Mouse (Mus musculus) mouse trophoblast stem cell (cell line): ENCODE data around the gene Creb3l4.
"Not testable (repeated sequence)": the region's sequence is repeated elsewhere in the genome, so short reads cannot be mapped to it uniquely, and the experiment has no call there.

ENCODE experiments used
- in situ Hi-C, 2 experiments: fragments of 300-500 bp; cut with MseI, MboI; formaldehyde crosslinking; loops; 2 replicates in 1 of 2; 3 replicates in 1 of 2; pipeline ENCODE4 v1.15.1; 2025

Creb3l4 gene

GRCm38 (mm10) chr3:90265034-90265931, 22.0 kb upstream of the Creb3l4 start, which contains the start of gene Dennd4b:
Gene Dennd4b, plus strand, starts transcription at chr3:90265185.
- in situ Hi-C loops, result no loop called here

DNA sequence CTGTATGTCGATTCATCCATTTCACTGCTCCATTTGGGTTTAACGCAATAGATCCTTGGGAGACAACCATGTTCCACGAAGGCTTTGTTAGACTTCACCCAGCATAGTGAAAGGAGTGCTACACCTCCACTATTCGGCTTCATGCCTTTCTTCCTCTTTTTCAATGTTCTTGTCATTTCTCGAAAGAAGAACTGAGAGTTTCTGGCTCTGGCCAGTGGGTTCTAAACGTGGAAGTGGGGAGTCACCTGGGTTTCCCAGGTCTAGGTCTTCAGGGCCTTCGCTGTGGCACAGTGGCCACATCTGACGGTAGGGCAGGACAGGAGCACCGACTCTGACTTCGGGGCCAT, 21.3 kb upstream of the Creb3l4 start:
- in situ Hi-C loops, result no loop called here

- in situ Hi-C loops, result no loop called here
Measured at GRCm38 (mm10) chr3:90263121-90263771, 19.9 kb upstream of the Creb3l4 start.

DNA sequence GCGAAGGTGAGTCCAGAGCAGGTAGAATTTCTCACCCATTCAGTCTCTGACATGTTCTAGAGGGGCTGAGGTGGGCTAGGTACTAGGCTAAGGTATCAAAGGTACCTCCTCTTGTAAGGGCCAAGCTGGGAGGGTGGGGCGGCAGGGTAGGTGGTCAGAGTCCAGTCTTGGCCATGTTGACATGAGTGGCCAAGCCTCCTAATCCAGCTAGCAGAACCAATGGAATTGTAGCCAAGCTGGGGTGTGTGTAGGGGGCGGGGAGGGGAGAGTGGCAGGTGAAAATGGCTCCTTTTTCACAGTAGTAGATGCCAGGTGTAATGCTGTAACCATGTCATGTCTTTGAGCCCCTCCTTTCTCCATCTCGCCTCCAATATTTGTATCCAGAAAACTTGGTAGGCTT, 15.2 kb upstream of the Creb3l4 start:
- in situ Hi-C loops, result no loop called here

DNA sequence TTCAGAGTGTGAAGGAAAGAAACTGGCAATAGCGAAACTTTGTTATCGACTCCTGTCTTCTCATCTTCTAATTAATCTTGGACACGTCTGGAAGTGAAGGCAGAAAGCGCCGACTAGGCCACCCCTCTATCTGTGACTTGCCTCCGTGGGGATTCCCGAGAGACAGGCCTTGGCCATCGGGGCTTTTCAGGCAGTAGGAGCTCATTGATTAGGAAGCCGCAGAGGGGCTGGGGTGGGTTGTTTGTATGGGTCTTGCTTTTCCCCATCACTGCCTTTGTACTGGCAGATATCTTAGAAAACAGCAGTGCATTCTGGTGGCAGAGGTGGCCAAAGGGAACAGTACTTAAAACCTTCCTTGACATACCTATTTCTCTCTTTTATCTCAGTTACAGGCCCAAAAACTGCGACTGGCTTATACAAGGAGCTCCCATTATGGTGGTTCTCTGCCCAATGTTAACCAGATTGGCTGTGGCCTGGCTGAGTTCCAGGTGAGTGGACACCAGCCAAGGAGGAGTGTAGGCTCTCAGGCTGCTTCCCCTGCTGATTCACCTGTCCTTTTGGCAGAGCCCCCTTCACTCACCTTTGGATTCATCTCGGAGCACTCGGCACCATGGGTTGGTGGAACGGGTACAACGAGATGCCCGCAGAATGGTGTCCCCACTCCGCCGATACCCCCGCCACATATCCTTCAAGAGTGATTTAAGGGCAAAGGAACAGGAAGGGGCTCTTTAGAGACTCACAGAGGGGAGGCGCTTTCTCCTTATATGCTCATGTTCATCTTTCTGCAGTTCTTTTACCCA, 13.6 kb upstream of the Creb3l4 start:
- in situ Hi-C loops, result no loop called here

DNA sequence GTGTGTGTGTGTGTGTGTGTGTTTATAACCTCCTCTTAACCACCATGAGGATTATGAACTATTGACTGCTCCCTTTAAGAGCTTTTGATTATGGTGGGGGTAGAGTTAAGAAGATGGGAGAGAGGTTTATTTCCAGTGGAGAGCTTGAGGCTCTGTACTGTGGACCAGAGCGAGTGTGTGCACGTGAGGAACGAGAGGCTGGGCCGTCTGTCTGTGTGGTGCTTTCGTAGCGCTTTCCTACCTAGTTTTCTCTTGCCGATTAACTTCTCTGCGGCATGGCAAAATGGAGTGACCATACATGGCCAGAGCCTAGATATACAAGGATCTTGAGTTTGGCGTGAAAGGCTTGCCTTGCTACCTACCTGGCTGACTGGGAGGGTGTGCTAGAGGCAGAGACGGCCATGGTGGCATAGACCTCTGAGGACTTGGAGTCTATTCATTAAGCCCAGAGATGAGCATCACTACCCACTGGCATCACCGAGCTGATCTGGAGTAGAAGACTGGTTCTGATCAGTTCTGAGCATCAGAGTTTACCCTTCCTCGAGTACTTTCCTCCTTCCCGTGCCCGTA, 12.6 kb upstream of the Creb3l4 start:
- in situ Hi-C loops, result no loop called here

DNA sequence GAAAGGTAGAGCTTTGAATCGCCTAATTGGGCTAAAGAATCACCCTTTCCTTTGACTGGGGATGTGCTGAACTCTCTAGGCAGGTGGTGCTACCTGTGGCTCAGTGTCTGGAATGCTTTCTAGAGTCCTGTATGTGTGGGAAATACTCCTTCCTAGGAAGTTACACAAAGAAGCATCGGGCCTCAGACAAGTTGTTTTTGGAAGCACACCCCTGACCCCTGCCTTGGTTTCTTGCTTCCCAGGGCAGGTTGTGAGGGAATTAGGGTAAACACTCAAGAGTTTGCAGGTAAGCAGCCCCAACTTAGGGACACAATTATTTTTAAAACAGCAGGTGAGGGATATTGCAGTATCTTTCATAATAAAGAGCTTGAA, 11.9 kb upstream of the Creb3l4 start:
- in situ Hi-C loops, result no loop called here

DNA sequence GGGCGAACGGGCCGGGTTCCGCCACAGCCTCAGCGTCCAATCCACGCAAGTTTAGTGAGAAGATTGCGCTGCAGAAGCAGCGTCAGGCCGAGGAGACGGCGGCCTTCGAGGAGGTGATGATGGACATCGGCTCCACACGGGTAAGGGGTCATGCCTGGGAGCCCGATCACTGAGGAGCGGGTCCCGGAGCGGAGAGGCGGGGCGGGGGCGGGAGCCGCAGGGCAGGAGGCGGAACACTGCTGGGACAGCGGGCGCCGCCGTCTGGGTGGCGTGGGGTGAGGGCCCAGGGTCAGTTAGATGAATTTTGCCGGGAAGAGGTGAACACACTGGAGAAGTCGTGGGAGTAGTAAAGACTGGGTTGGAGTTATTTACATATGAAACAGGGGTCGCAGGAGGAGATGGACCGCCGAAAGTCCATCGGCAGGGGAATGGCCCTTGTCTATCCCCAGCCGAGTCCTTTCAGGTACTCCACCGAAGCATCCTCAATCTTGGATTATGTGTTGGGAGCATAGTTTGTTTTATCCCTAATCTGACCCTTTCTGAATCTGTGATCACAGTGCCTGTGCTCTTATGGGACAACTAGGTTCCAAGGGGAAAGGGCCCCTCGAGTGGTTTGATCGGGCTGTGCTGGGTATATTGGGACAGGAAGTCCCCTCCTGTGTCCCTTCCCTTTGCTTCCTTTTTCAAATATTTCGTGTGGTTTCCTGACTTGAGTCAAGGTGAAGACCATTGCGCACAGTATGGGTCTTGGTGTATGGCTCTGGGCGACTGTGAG, 11.3 kb upstream of the Creb3l4 start:
- in situ Hi-C loops, result no loop called here

- in situ Hi-C loops, result no loop called here
Measured at GRCm38 (mm10) chr3:90253653-90254418, 10.5 kb upstream of the Creb3l4 start, which contains the start of gene Crtc2. Gene Crtc2, plus strand, starts transcription at chr3:90254163.

DNA sequence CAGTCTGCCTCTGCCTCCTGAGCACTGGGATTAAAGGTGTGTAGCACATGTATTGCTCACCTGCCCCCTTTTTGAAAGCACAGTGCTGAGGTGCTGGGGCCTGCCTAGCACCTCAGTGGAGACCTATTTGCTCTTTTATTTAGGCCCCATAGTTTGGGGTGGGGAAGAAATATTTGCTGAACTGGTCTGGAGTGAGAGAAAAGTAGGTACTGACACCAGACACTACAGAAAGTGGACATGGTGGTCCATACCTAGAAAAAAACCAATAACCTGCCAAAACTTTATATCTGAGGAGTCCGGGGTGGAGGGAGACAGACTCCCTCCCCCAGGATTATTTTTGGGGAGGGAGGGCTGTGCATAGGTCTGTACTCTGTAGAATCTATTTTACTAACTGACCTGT, 9.9 kb upstream of the Creb3l4 start:
- in situ Hi-C loops, result not testable (repeated sequence)

- in situ Hi-C loops, result not testable (repeated sequence)
Measured at GRCm38 (mm10) chr3:90252659-90253058, 9.3 kb upstream of the Creb3l4 start.

GRCm38 (mm10) chr3:90251731-90252226, 8.5 kb upstream of the Creb3l4 start:
- in situ Hi-C loops, result not testable (repeated sequence)

DNA sequence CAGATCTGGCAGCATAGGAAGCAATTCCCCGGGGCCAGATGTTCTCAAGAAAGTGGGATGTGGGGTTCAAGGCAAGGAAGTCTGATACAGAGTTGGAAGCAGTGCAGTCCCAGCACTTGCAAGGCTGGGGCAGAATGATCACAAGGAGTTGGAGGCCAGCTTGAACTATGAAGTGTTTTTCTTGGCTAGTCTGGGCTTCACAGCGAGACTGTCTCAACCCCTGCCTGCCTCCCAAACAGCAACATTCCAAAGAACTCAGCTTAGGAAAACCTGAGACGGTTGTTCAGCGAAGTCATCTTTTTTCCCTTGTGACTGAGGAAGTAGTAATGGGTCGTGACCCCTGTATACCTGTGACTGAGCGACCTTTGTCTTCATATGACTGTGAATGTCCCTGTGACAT, 7.5 kb upstream of the Creb3l4 start:
- in situ Hi-C loops, result no loop called here

DNA sequence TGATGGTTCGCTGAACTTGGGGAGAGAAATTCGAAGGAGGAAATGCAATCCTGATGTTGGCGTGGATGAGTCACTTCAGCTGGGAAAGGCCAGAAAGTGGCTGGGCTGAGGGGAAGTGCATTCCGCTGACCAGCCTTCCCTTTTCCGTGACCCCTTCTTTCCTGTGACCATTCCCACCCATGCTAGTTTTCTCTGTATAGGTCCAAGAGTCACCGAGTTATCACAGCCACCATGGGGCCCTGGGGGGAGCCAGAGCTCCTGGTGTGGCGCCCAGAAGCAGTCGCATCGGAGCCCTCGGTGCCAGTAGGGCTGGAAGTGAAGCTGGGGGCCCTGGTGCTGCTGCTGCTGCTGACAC, 5.4 kb upstream of the Creb3l4 start:
- in situ Hi-C loops, result no loop called here

DNA sequence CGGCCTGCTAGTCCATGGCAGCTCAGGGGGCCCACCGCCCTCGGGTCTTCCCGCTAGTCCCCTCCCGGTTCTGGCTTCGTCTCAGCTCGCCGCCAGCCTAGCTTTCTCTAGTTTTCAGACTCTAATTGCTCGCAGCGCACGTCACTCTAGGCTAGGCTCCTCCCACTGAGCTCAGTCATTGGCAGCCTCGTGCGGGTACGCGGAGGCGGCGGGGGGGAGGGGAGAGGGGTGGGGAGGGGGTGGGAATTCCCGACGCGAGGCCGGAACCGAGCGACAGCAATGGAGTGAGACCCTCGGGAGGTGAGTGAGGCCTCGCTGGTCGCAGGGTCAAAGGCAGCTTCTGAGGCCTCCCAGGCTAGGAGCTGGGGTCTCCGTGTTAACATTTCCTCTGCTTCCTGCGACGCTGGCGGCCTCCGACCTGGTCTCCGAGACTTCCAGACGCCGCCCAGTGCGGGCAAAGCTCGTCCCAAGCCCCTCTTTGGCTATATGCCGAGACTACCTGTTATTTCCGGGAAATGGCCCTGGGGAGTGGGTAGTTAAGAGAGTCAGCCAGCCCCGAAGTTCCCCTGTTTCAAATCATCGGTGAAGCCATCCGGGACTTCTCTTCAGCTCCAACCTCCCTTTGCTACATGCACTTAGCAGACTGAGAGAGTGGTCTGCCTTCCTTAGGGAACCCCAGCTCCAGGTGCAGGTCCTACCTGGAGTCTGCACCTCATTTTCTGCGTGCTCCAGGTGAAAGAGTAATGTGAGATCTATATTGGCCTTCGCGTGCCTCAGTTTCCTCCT, 4.8 kb upstream of the Creb3l4 start, which contains the start of gene Slc39a1:
Gene Slc39a1, plus strand, starts transcription at position 213 of the 786 bp plus-strand sequence.
- in situ Hi-C loops, result no loop called here

- in situ Hi-C loops, result no loop called here
Measured at GRCm38 (mm10) chr3:90247630-90247959, 4.3 kb upstream of the Creb3l4 start.

DNA sequence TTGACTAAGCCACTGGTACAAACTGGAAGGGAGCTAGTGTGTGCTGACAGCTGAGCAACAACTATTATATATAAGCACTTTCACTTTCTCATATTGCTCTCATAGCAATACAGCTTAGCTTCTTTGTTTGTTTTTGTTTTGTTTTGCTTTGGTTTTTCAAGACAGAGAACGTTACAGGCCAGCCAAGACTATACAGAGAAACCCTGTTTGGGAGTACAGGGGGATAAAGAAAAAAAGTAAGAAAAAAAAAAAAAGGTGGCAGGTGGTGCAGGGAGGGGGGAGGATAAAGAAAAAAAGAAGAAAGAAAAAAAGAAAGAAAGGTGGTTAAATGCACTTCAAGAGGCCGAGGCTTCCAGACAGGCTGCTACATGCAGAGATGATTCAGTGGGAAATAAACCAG, 2.1 kb upstream of the Creb3l4 start:
- in situ Hi-C loops, result no loop called here

- in situ Hi-C loops, result no loop called here
Measured at GRCm38 (mm10) chr3:90241669-90242358, 1.5 kb downstream of the Creb3l4 start.

GRCm38 (mm10) chr3:90241251-90241650, 2.1 kb downstream of the Creb3l4 start:
- in situ Hi-C loops, result no loop called here
